Mouse (Mus musculus) telencephalon, adult 2 months (tissue): ENCODE data around the gene Trim23.
"Not testable (repeated sequence)": the region's sequence is repeated elsewhere in the genome, so short reads cannot be mapped to it uniquely, and the experiment has no call there.

ENCODE experiments used
- DNase-seq: peaks from one replicate; pipeline ENCODE4 v3.0.0-alpha.2; 2011; ENCODE audit warnings: low read depth, low spot score

Trim23 gene

GRCm38 (mm10) chr13:104178650-104179121, at the start of gene Trim23:
Gene Trim23 (plus strand): TSS chr13:104178797.
- DNase-seq: peak; percentile 98

GRCm38 (mm10) chr13:104132561-104132960, 46.0 kb upstream of the Trim23 start:
- DNase-seq: no peak

GRCm38 (mm10) chr13:104134510-104135085, 44.0 kb upstream of the Trim23 start:
- DNase-seq: no peak

GRCm38 (mm10) chr13:104139369-104140209, 39.0 kb upstream of the Trim23 start:
- DNase-seq: peak; percentile 63

- DNase-seq: no peak
Measured at GRCm38 (mm10) chr13:104144871-104145270, 33.7 kb upstream of the Trim23 start.

- DNase-seq: no peak
Measured at GRCm38 (mm10) chr13:104145646-104146045, 33.0 kb upstream of the Trim23 start.

- no peak for DNase-seq
Measured at GRCm38 (mm10) chr13:104154180-104154579, 24.4 kb upstream of the Trim23 start.

- no peak for DNase-seq
Measured at GRCm38 (mm10) chr13:104155106-104155505, 23.5 kb upstream of the Trim23 start.

- no peak for DNase-seq
Measured at GRCm38 (mm10) chr13:104155686-104156085, 22.9 kb upstream of the Trim23 start.

GRCm38 (mm10) chr13:104171711-104172110, 6.9 kb upstream of the Trim23 start:
- no peak for DNase-seq

- no peak for DNase-seq
Measured at GRCm38 (mm10) chr13:104172498-104172897, 6.1 kb upstream of the Trim23 start.

GRCm38 (mm10) chr13:104176874-104177273, 1.7 kb upstream of the Trim23 start:
- no peak for DNase-seq

GRCm38 (mm10) chr13:104177796-104178649, 574 bp upstream of the Trim23 start, which contains the start of gene Trappc13:
Gene Trappc13 (minus strand): TSS chr13:104178469.
- DNase-seq: no peak

GRCm38 (mm10) chr13:104179176-104179888, 735 bp downstream of the Trim23 start:
- DNase-seq: peak; percentile 10

GRCm38 (mm10) chr13:104187357-104187756, 8.8 kb downstream of the Trim23 start:
- no peak for DNase-seq

- DNase-seq: not testable (repeated sequence)
Measured at GRCm38 (mm10) chr13:104195891-104196290, 17.3 kb downstream of the Trim23 start.

- no peak for DNase-seq
Measured at GRCm38 (mm10) chr13:104204313-104204712, 25.7 kb downstream of the Trim23 start.

- DNase-seq: no peak
Measured at GRCm38 (mm10) chr13:104227478-104227877, 48.9 kb downstream of the Trim23 start.

GRCm38 (mm10) chr13:104228384-104229066, 49.9 kb downstream of the Trim23 start, which contains the start of the genes Cenpk and Ppwd1:
Gene Cenpk (plus strand): TSS chr13:104228611.
Gene Ppwd1 (minus strand): TSS chr13:104228843.
- DNase-seq: peak; percentile 92

- DNase-seq: no peak
Measured at GRCm38 (mm10) chr13:104229181-104229580, 50.6 kb downstream of the Trim23 start.
